Mouse (Mus musculus): ENCODE data around the gene Becn1. TPM values are rescaled to one million over a fixed set of nuclear protein-coding genes. Genes with fewer than 3 reads are reported as not detected.

Becn1 gene
- polyA plus RNA-seq, 1 experiment from 2014 or later, result 131 TPM

GRCm38 (mm10) chr11:101314567-101314966, 12.5 kb upstream of the Becn1 start:
- H3K4me2 ChIP-seq (replicated peaks), result no peak overlapping the region
- no peak for ATAC-seq (ENCODE audit: insufficient number of reproducible peaks, insufficient read depth, low FRiP score, low TSS enrichment)
- H3K27ac ChIP-seq, result no peak overlapping the region
- peaks cover 12% of the 10 kb centered on the region for H3K36me3 ChIP-seq
- no peak overlapping the region for H3K4me3 ChIP-seq
- 93% methylated on average over 1 of the region's 1 CpGs for WGBS
- no peaks in the 10 kb centered on the region for H3K9me3 ChIP-seq
- peaks cover 11% of the 10 kb centered on the region for H3K4me1 ChIP-seq
- no peaks in the 10 kb centered on the region for H3K27me3 ChIP-seq
- H3K9ac ChIP-seq, result no peak overlapping the region

- H3K4me1 ChIP-seq, result peaks cover 6% of the 10 kb centered on the region
- no peak overlapping the region for H3K9ac ChIP-seq
- no peak overlapping the region for H3K4me2 ChIP-seq (replicated peaks)
- H3K36me3 ChIP-seq, result no peaks in the 10 kb centered on the region
- WGBS, result 78% methylated on average over 3 of the region's 3 CpGs
- H3K9me3 ChIP-seq, result no peaks in the 10 kb centered on the region
- no peak overlapping the region for H3K27ac ChIP-seq
- H3K4me3 ChIP-seq, result no peak overlapping the region
- H3K27me3 ChIP-seq, result no peaks in the 10 kb centered on the region
- no peak for ATAC-seq (ENCODE audit: insufficient number of reproducible peaks, insufficient read depth, low FRiP score, low TSS enrichment)
Observed at GRCm38 (mm10) chr11:101312150-101312549, 10.1 kb upstream of the Becn1 start.

DNA sequence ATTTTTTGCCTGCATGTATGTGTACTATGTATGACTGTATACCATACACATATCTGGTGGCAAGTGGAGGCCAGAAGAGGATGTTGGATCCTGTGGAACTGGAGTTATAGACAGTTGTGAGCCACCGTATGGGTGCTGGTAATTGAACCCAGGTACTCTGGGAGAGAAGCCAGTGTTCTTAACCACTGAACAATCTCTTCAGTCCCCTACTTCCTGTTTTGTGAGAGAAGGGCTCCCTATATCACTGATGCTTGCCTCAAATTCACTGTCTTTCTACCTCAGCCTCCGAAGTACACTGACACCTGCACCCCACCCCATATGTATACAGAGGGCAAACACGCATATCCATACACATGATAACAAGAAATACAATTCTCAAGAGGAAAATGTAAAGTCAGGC, 9.0 kb upstream of the Becn1 start:
- Histone ChIP-seq H3K27ac (no peak overlapping the region), H3K4me3 (no peak overlapping the region), H3K4me2 (replicated peaks) (no peak overlapping the region), H3K36me3 (no peaks in the 10 kb centered on the region), H3K9me3 (no peaks in the 10 kb centered on the region), H3K4me1 (no peaks in the 10 kb centered on the region), H3K27me3 (no peaks in the 10 kb centered on the region), H3K9ac (no peak overlapping the region)
- WGBS, result 79% methylated on average over 3 of the region's 3 CpGs
- ATAC-seq (ENCODE audit: insufficient number of reproducible peaks, insufficient read depth, low FRiP score, low TSS enrichment), result no peak

GRCm38 (mm10) chr11:101307744-101308143, 5.7 kb upstream of the Becn1 start:
- Histone ChIP-seq H3K4me1 (no peaks in the 10 kb centered on the region), H3K4me2 (replicated peaks) (no peak overlapping the region), H3K36me3 (no peaks in the 10 kb centered on the region), H3K9me3 (no peaks in the 10 kb centered on the region), H3K4me3 (no peak overlapping the region), H3K27me3 (no peaks in the 10 kb centered on the region), H3K27ac (no peak overlapping the region), H3K9ac (no peak overlapping the region)
- WGBS, result 43% methylated on average over 5 of the region's 5 CpGs
- no peak for ATAC-seq (ENCODE audit: insufficient number of reproducible peaks, insufficient read depth, low FRiP score, low TSS enrichment)

DNA sequence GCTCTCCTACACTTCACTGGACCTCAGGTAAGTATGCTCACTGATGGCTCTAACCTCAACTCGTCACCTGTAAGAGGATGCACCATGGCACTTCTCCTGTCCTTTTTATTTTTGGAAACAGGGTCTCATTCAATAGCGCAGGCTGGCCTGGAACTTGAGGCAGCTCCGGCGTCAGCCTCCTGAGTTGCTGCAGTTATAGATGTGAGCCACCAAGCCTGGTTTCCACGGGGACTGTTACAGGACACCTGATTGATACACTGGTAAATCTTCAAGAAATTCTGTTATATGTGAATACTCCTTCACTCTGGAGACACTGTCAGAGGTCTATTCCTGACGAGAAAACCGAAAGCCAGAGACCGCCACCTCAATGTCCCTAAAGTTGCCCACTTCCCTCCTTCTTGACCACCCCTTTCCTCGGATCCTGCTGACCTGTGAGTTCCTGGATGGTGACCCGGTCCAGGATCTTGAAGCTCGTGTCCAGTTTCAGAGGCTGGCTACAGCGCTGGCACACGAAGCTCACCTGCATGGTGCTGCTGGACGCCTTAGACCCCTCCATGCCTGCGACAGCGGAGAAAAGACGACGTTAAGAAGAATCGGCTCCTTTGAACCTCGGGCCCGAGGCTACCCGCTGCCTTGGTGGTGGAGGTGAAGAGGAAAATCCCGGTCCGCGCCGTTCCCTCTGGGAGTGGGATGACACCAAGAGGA, 635 bp downstream of the Becn1 start:
- 13% methylated on average over 26 of the region's 26 CpGs for WGBS

GRCm38 (mm10) chr11:101300881-101301280, 1.2 kb downstream of the Becn1 start:
- peak overlapping the region; percentile 92 for H3K4me3 ChIP-seq
- no peak for ATAC-seq (ENCODE audit: insufficient number of reproducible peaks, insufficient read depth, low FRiP score, low TSS enrichment)
- 66% methylated on average over 7 of the region's 7 CpGs for WGBS

More for the DNA sequence above, 635 bp downstream of the Becn1 start:
- Histone ChIP-seq H3K27ac (no peak overlapping the region), H3K4me3 (peak overlapping the region; percentile 92), H3K4me1 (peaks cover 13% of the 10 kb centered on the region), H3K9ac (peak overlapping the region; percentile 77), H3K4me2 (replicated peaks) (peak overlapping the region; percentile 96), H3K9me3 (no peaks in the 10 kb centered on the region), H3K36me3 (peaks cover 18% of the 10 kb centered on the region), H3K27me3 (no peaks in the 10 kb centered on the region)
- ATAC-seq (ENCODE audit: insufficient number of reproducible peaks, insufficient read depth, low FRiP score, low TSS enrichment), result no peak

GRCm38 (mm10) chr11:101295191-101295590, 6.9 kb downstream of the Becn1 start:
- no peak overlapping the region for H3K9ac ChIP-seq
- no peaks in the 10 kb centered on the region for H3K27me3 ChIP-seq
- H3K36me3 ChIP-seq, result peaks cover 71% of the 10 kb centered on the region
- H3K4me2 ChIP-seq (replicated peaks), result no peak overlapping the region
- H3K4me1 ChIP-seq, result no peaks in the 10 kb centered on the region
- no peaks in the 10 kb centered on the region for H3K9me3 ChIP-seq
- H3K4me3 ChIP-seq, result no peak overlapping the region
- 94% methylated on average over 8 of the region's 8 CpGs for WGBS
- no peak overlapping the region for H3K27ac ChIP-seq
- ATAC-seq (ENCODE audit: insufficient number of reproducible peaks, insufficient read depth, low FRiP score, low TSS enrichment), result no peak

More at GRCm38 (mm10) chr11:101300881-101301280, 1.2 kb downstream of the Becn1 start:
- Histone ChIP-seq H3K36me3 (peaks cover 19% of the 10 kb centered on the region), H3K4me2 (replicated peaks) (peak overlapping the region; percentile 96), H3K27ac (no peak overlapping the region), H3K4me1 (peaks cover 13% of the 10 kb centered on the region), H3K9me3 (no peaks in the 10 kb centered on the region), H3K27me3 (no peaks in the 10 kb centered on the region), H3K9ac (peak overlapping the region; percentile 77; the same call in 1 of the 2 replicates)

GRCm38 (mm10) chr11:101291231-101291630, 10.9 kb downstream of the Becn1 start:
- Histone ChIP-seq H3K9ac (no peak overlapping the region), H3K4me3 (no peak overlapping the region), H3K9me3 (no peaks in the 10 kb centered on the region), H3K27ac (no peak overlapping the region), H3K27me3 (no peaks in the 10 kb centered on the region), H3K36me3 (peaks cover 74% of the 10 kb centered on the region), H3K4me1 (no peaks in the 10 kb centered on the region), H3K4me2 (replicated peaks) (no peak overlapping the region)
- 96% methylated on average over 8 of the region's 8 CpGs for WGBS
- no peak for ATAC-seq (ENCODE audit: insufficient number of reproducible peaks, insufficient read depth, low FRiP score, low TSS enrichment)

DNA sequence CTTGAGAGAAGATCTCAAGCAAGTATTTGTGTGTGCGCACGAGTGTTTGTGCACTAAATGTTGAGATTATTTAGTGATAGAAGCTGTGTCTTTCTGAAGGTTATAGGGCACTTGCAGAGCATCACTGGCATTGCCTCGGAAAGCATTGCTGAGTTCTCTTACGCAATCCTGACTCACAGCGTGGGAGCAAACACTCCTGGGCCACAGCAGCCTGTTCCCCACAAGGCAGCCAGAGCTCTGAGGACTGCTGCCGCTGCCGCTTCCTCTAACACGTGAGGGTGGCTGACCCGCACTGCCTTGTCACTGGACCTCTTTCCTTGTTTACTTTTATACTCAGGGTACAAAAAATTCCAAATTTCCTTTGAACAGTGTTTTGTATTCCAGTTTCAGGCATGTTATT, 14.8 kb downstream of the Becn1 start:
- WGBS, result 89% methylated on average over 9 of the region's 9 CpGs
- H3K36me3 ChIP-seq, result peaks cover 45% of the 10 kb centered on the region

DNA sequence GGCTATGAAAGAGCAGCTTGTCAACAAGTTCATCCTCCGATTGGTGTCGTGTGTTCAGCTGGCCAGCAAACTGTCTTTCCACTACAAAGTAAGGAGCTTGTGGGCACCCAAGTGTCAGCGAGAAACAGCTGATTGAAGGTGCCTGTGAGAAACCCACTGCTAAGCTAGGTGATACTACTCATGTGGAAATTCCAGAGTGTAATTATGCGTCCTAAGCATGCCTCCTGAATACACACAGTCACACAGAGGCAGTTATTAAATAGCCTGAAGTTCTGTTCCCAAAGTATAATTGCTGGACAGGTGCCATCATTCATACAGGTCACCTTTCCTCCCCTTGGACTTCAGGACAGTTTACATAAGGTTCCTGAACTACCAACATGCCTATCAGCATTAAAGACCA, 18.3 kb downstream of the Becn1 start:
- no peak overlapping the region for H3K4me2 ChIP-seq (replicated peaks)
- H3K4me1 ChIP-seq, result no peaks in the 10 kb centered on the region
- no peak overlapping the region for H3K9ac ChIP-seq
- H3K27ac ChIP-seq, result no peak overlapping the region
- H3K4me3 ChIP-seq, result no peak overlapping the region
- peaks cover 11% of the 10 kb centered on the region for H3K36me3 ChIP-seq
- no peaks in the 10 kb centered on the region for H3K27me3 ChIP-seq
- 66% methylated on average over 4 of the region's 4 CpGs for WGBS
- H3K9me3 ChIP-seq, result no peaks in the 10 kb centered on the region
- ATAC-seq (ENCODE audit: insufficient number of reproducible peaks, insufficient read depth, low FRiP score, low TSS enrichment), result no peak

More for the DNA sequence above, 14.8 kb downstream of the Becn1 start:
- Histone ChIP-seq H3K9me3 (no peaks in the 10 kb centered on the region), H3K27me3 (no peaks in the 10 kb centered on the region), H3K4me3 (no peak overlapping the region), H3K4me2 (replicated peaks) (no peak overlapping the region), H3K4me1 (no peaks in the 10 kb centered on the region), H3K27ac (no peak overlapping the region), H3K9ac (no peak overlapping the region)
- no peak for ATAC-seq (ENCODE audit: insufficient number of reproducible peaks, insufficient read depth, low FRiP score, low TSS enrichment)

DNA sequence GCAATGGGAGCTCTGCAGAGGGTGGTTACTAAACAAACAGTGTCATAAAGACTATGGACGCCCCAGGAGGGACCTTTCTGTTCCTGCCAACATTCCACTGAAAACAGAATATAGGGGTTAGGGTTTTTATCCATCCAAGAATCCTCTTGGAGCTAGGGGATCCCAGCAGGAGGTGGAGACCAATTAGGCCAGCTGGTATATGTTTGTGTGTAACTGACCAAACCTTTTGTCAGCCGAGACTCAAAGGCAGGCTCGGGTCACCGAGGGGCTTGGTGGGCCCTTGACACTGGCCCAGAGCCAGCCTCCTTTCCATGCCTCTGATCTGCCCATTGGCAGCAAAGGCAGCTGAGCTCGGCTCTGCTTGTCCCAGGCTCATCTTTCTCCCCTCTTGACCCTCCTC, 19.2 kb downstream of the Becn1 start:
- no peaks in the 10 kb centered on the region for H3K27me3 ChIP-seq
- 35% methylated on average over 5 of the region's 5 CpGs for WGBS
- H3K27ac ChIP-seq, result no peak overlapping the region
- ATAC-seq (ENCODE audit: insufficient number of reproducible peaks, insufficient read depth, low FRiP score, low TSS enrichment), result no peak
- no peak overlapping the region for H3K4me3 ChIP-seq
- H3K4me2 ChIP-seq (replicated peaks), result no peak overlapping the region
- H3K4me1 ChIP-seq, result peaks cover 4% of the 10 kb centered on the region
- no peaks in the 10 kb centered on the region for H3K9me3 ChIP-seq
- H3K9ac ChIP-seq, result no peak overlapping the region
- peaks cover 4% of the 10 kb centered on the region; the same call in 1 of the 2 replicates for H3K36me3 ChIP-seq

DNA sequence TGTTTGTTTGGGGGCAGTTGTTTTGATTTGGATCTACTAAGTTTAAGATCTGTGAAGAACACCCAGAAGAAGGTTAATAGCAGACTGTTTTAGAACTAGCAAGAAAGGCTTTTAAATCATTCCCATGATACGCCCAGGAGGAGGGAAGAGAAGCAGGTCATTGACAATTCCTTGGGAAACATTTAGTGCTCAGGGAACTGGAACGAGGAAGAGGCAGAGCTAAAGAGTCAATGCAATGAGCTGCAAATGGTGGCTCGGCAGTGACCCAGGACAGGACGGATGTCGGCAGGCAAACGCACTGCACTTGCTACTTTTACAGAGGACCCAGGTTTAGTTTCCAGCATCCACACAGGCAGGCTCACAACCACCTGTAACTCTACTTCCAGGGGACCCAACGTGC, 21.2 kb downstream of the Becn1 start:
- 0 out of 2 replicates have a peak, but pooled peaks cover 4% of the 10 kb centered on the region for H3K27me3 ChIP-seq
- no peak overlapping the region for H3K4me2 ChIP-seq (replicated peaks)
- peaks cover 18% of the 10 kb centered on the region for H3K4me1 ChIP-seq
- 51% methylated on average over 7 of the region's 7 CpGs for WGBS
- no peak overlapping the region for H3K27ac ChIP-seq
- H3K9me3 ChIP-seq, result no peaks in the 10 kb centered on the region
- ATAC-seq (ENCODE audit: insufficient number of reproducible peaks, insufficient read depth, low FRiP score, low TSS enrichment), result no peak
- no peak overlapping the region for H3K9ac ChIP-seq
- H3K36me3 ChIP-seq, result peaks cover 13% of the 10 kb centered on the region; the same call in 1 of the 2 replicates
- H3K4me3 ChIP-seq, result no peak overlapping the region
